Mouse (Mus musculus): ENCODE results near the gene Higd2a. TPM values are rescaled to one million over a fixed set of nuclear protein-coding genes. Genes with fewer than 3 reads are reported as not detected.

Gene Higd2a
- polyA plus RNA-seq, 1 experiment: 112 TPM

- 1% methylated on average over 27 of the region's 27 CpGs for WGBS
- H3K27ac ChIP-seq (ENCODE audit: control insufficient read depth, insufficient read depth, low read length): peak overlapping the region; percentile 25; the same call in 1 of the 2 replicates
- DNase-seq: no peak
- peak overlapping the region; percentile 87 for H3K4me3 ChIP-seq (ENCODE audit: control insufficient read depth, insufficient read depth, low read length)
- no peaks in the 10 kb centered on the region for H3K27me3 ChIP-seq (ENCODE audit: control insufficient read depth, insufficient read depth, low read length)
- H3K4me1 ChIP-seq (replicated peaks; ENCODE audit: control insufficient read depth, insufficient read depth, low read length): peaks cover 7% of the 10 kb centered on the region
- no peak for TF ChIP-seq CTCF (IDR thresholded peaks at IDR 0.05; ENCODE audit: borderline replicate concordance, control insufficient read depth, extremely low read depth, insufficient read depth, low read length, poor library complexity)
- no peaks in the 10 kb centered on the region for H3K36me3 ChIP-seq (ENCODE audit: control insufficient read depth, insufficient read depth, low read length)
Observed at GRCm38 (mm10) chr13:54621960-54622521, 32.0 kb downstream of the Higd2a start.

DNA sequence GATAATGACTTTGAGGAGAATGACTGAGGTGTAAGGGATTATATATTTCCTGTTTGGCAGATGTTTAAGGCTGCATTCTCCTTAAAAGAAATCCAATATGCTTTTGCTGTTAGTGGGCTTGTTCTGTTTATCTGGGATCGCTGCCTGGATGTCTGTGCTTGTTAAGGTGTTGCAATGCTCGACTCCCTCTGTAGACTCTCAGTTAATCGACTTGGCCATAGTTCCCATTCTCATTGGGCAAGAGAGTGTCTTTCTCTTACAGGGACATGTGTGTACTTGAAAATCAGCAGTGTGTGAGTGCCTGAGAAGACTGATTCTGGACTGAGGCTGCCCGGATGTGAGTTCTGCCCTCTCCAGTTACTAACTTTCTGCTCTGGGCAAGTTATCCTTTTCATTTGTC, 39.1 kb downstream of the Higd2a start:
- Histone ChIP-seq H3K27me3 (ENCODE audit: control insufficient read depth, insufficient read depth, low read length) (no peaks in the 10 kb centered on the region), H3K4me3 (ENCODE audit: control insufficient read depth, insufficient read depth, low read length) (no peak overlapping the region), H3K27ac (ENCODE audit: control insufficient read depth, insufficient read depth, low read length) (no peak overlapping the region), H3K4me1 (replicated peaks; ENCODE audit: control insufficient read depth, insufficient read depth, low read length) (no peaks in the 10 kb centered on the region), H3K36me3 (ENCODE audit: control insufficient read depth, insufficient read depth, low read length) (0 out of 2 replicates have a peak, but pooled peaks cover 8% of the 10 kb centered on the region)
- WGBS: 90% methylated on average over 4 of the region's 4 CpGs
- no peak for DNase-seq
- TF ChIP-seq POLR2A (IDR thresholded peaks at IDR 0.05; ENCODE audit: control insufficient read depth, extremely low read depth, insufficient read depth, low read length, poor library complexity): no peak
- no peak for TF ChIP-seq CTCF (IDR thresholded peaks at IDR 0.05; ENCODE audit: borderline replicate concordance, control insufficient read depth, extremely low read depth, insufficient read depth, low read length, poor library complexity)

DNA sequence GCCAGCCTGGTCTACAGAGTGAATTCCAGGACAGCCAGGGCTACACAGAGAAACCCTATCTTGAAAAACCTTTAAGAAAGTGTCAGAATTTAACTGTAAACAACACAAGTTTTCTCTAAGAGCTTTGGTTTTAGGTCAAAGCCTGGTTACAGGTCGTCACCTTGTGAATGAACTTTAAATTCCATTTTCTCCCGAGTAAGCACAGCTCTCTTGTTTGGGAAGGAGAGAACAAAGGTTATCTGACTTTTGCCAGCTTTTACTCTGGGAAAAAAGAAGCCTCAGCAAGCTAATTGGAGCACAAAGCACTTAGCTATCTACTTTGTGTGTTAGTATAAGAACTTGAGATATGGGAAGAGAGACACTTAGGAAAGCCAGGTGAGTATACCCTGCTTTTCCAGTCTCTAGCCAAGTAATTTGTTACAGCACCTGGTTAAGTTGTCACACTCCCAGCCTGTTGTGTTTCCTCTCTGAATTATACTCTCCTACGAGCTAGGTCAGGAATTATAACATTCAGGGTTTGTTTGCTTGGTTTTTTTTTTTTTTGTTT, 42.8 kb downstream of the Higd2a start:
- WGBS: 88% methylated on average over 3 of the region's 3 CpGs
- TF ChIP-seq POLR2A (IDR thresholded peaks at IDR 0.05; ENCODE audit: control insufficient read depth, extremely low read depth, insufficient read depth, low read length, poor library complexity) (no peak), CTCF (IDR thresholded peaks at IDR 0.05; ENCODE audit: borderline replicate concordance, control insufficient read depth, extremely low read depth, insufficient read depth, low read length, poor library complexity) (no peak)
- H3K36me3 ChIP-seq (ENCODE audit: control insufficient read depth, insufficient read depth, low read length): peaks cover 9% of the 10 kb centered on the region
- no peaks in the 10 kb centered on the region for H3K27me3 ChIP-seq (ENCODE audit: control insufficient read depth, insufficient read depth, low read length)
- no peak for DNase-seq
- H3K4me1 ChIP-seq (replicated peaks; ENCODE audit: control insufficient read depth, insufficient read depth, low read length): no peaks in the 10 kb centered on the region
- H3K4me3 ChIP-seq (ENCODE audit: control insufficient read depth, insufficient read depth, low read length): no peak overlapping the region
- no peak overlapping the region for H3K27ac ChIP-seq (ENCODE audit: control insufficient read depth, insufficient read depth, low read length)

- H3K4me1 ChIP-seq (replicated peaks; ENCODE audit: control insufficient read depth, insufficient read depth, low read length): no peaks in the 10 kb centered on the region
- H3K36me3 ChIP-seq (ENCODE audit: control insufficient read depth, insufficient read depth, low read length): peaks cover 28% of the 10 kb centered on the region
- no peak for DNase-seq
- no peak overlapping the region for H3K4me3 ChIP-seq (ENCODE audit: control insufficient read depth, insufficient read depth, low read length)
- no peak for TF ChIP-seq POLR2A (IDR thresholded peaks at IDR 0.05; ENCODE audit: control insufficient read depth, extremely low read depth, insufficient read depth, low read length, poor library complexity)
- no peak for TF ChIP-seq CTCF (IDR thresholded peaks at IDR 0.05; ENCODE audit: borderline replicate concordance, control insufficient read depth, extremely low read depth, insufficient read depth, low read length, poor library complexity)
- H3K27ac ChIP-seq (ENCODE audit: control insufficient read depth, insufficient read depth, low read length): no peak overlapping the region
- no peaks in the 10 kb centered on the region for H3K27me3 ChIP-seq (ENCODE audit: control insufficient read depth, insufficient read depth, low read length)
- 96% methylated on average over 3 of the region's 3 CpGs for WGBS
Observed at GRCm38 (mm10) chr13:54635011-54635410, 45.0 kb downstream of the Higd2a start.

Other genes with a start within 250 kb of the Higd2a start
- 1.9 TPM in 2 replicates for gene Cplx2, start 218.9 kb upstream of the Higd2a start, polyA plus RNA-seq (2012; rRNA removed)
- 51.1 and 69.3 TPM in 2 replicates for gene Thoc3, start 121.4 kb upstream of the Higd2a start, polyA plus RNA-seq (2012; rRNA removed)
- gene Simc1, start 86.4 kb upstream of the Higd2a start, polyA plus RNA-seq (2012; rRNA removed): 11.6 and 12.4 TPM in 2 replicates
- gene 4833439L19Rik, start 24.8 kb upstream of the Higd2a start, polyA plus RNA-seq (2012; rRNA removed): 104 and 105 TPM in 2 replicates
- 19.8 and 20.5 TPM in 2 replicates for gene Arl10, start 15.2 kb upstream of the Higd2a start, polyA plus RNA-seq (2012; rRNA removed)
- 8.6 and 8.7 TPM in 2 replicates for gene Nop16, start 117 bp upstream of the Higd2a start, polyA plus RNA-seq (2012; rRNA removed)
- 42.2 and 44.6 TPM in 2 replicates for gene Cltb, start 21.1 kb downstream of the Higd2a start, polyA plus RNA-seq (2012; rRNA removed)
- gene Faf2, start 31.6 kb downstream of the Higd2a start, polyA plus RNA-seq (2012; rRNA removed): 36.1 and 38.4 TPM in 2 replicates
- 601 and 680 TPM in 2 replicates for gene Rnf44, start 103.7 kb downstream of the Higd2a start, polyA plus RNA-seq (2012; rRNA removed)
- gene Cdhr2, start 111.3 kb downstream of the Higd2a start, polyA plus RNA-seq (2012; rRNA removed): 1.2 and 1.3 TPM in 2 replicates
- 0.18 and 0.19 TPM in 2 replicates for gene Gprin1, start 159.7 kb downstream of the Higd2a start, polyA plus RNA-seq (2012; rRNA removed)
- 0.53 and 1.6 TPM in 2 replicates for gene Sncb, start 176.4 kb downstream of the Higd2a start, polyA plus RNA-seq (2012; rRNA removed)
- gene Eif4e1b, start 193.8 kb downstream of the Higd2a start, polyA plus RNA-seq (2012; rRNA removed): not detected in 2 replicates
- 6.3 and 6.4 TPM in 2 replicates for gene Tspan17, start 199.2 kb downstream of the Higd2a start, polyA plus RNA-seq (2012; rRNA removed)